Mouse (Mus musculus) C2C12 (cell line): ENCODE data around the gene Pcbp4. TPM values are rescaled to one million over a fixed set of nuclear protein-coding genes. Genes with fewer than 3 reads are reported as not detected.

Source experiments
- H3K27me3 ChIP-seq: one replicate; pipeline ENCODE4 v1.6.1; 2011; ENCODE audit not compliant: control insufficient read depth, insufficient read depth, insufficient read length
- H3K36me3 ChIP-seq: one replicate; pipeline ENCODE4 v1.6.1; 2011; ENCODE audit not compliant: control insufficient read depth, insufficient read depth
- H3K4me3 ChIP-seq: one replicate; pipeline ENCODE4 v1.5.1; 2011; ENCODE audit warnings: mild to moderate bottlenecking, control low read depth; ENCODE audit not compliant: poor library complexity, insufficient read depth, severe bottlenecking
- H3K79me2 ChIP-seq: one replicate; pipeline ENCODE4 v1.6.1; 2011; ENCODE audit not compliant: control insufficient read depth, insufficient read depth
- H3K79me3 ChIP-seq: one replicate; pipeline ENCODE4 v1.6.1; 2011; ENCODE audit warnings: low read depth, control low read depth
- H3ac ChIP-seq: one replicate; pipeline ENCODE3; 2011; ENCODE audit warnings: low read depth; ENCODE audit not compliant: control insufficient read depth, insufficient read length
- CEBPB ChIP-seq: IDR thresholded peaks from one replicate; pipeline ENCODE4 v1.6.1; 2011; ENCODE audit warnings: low read depth, mild to moderate bottlenecking, control low read depth, moderate library complexity
- CTCF ChIP-seq: IDR thresholded peaks from one replicate; pipeline ENCODE4 v1.5.1; 2011; ENCODE audit not compliant: control insufficient read depth, insufficient read depth, insufficient read length
- FOSL1 ChIP-seq: IDR thresholded peaks from one replicate; pipeline ENCODE4 v1.8.0; 2011; ENCODE audit warnings: mild to moderate bottlenecking, low read length; ENCODE audit not compliant: poor library complexity, insufficient read depth, severe bottlenecking
- MAX ChIP-seq: IDR thresholded peaks from one replicate; pipeline ENCODE4 v1.6.1; 2011; ENCODE audit warnings: mild to moderate bottlenecking, control low read depth
- MYOD1 ChIP-seq: IDR thresholded peaks from one replicate; pipeline ENCODE4 v1.6.1; 2011; ENCODE audit warnings: low read depth; ENCODE audit not compliant: control insufficient read depth, insufficient read length
- MYOG ChIP-seq: IDR thresholded peaks from one replicate; pipeline ENCODE4 v1.6.1; 2011; ENCODE audit not compliant: control insufficient read depth, insufficient read length; ENCODE audit errors: extremely low read depth
- USF1 ChIP-seq: IDR thresholded peaks from one replicate; pipeline ENCODE4 v1.6.1; 2011; ENCODE audit warnings: low read depth, mild to moderate bottlenecking, control low read depth, moderate library complexity
- polyA plus RNA-seq: library from polyadenylated mRNA; unstranded; fragments of >200 nt; fragmentation: generic; extraction: Trizol; gene quantifications from one replicate; pipeline ENCODE4 v1.2.1, GENCODE M21; 2012; ENCODE audit warnings: missing spikeins

The Pcbp4 gene
- polyA plus RNA-seq, 1 experiment, result 294 TPM

DNA sequence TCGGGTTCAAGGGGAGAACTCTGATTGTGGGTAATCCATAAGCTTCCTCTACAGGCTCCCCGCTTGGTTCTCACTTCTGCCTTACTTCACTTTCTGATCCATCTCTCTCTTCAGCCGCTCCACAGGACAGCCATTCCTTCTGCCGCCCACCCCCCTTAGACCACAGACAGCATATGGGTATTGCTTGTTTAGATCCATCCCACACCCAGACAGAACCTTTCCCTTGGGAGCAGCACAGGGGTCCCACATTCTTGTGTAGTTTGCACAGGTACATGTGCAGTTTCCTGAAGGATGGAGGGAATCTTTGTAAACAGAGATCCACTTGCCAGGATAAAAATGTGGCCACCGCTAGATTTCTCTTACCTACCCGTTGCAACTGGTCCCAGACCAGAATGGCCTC is 740 bp upstream of the Pcbp4 start:
- no peak overlapping the region for H3K4me3 ChIP-seq
- peaks cover 36% of the 10 kb centered on the region for H3K79me2 ChIP-seq
- no peak overlapping the region for H3ac ChIP-seq
- TF ChIP-seq MAX (no peak), FOSL1 (no peak), MYOG (no peak), USF1 (no peak), CTCF (no peak), MYOD1 (no peak), CEBPB (no peak)
- no peaks in the 10 kb centered on the region for H3K27me3 ChIP-seq
- H3K36me3 ChIP-seq, result no peaks in the 10 kb centered on the region
- peaks cover 36% of the 10 kb centered on the region for H3K79me3 ChIP-seq

DNA sequence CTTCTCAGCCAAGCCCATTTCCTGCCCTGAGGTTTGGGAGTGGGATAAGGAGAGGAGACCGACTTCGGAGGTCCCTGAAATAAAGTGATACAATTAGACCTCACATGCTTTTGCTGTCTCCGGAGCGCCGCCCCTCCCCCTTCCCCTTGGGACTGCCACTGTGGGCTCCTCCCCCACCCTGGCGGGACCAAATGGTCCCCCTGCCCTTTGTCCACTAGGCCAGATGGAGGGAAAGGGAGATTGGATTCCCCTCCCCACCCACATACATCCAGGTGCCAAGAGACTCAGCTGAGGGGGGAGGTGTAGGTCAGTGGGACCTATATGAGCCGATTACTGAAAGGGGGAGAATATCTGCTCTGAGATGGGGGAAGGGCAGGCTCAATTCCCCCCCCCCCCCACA is 270 bp upstream of the Pcbp4 start:
- H3K79me3 ChIP-seq, result peaks cover 41% of the 10 kb centered on the region
- H3K79me2 ChIP-seq, result peaks cover 41% of the 10 kb centered on the region
- no peaks in the 10 kb centered on the region for H3K27me3 ChIP-seq
- TF ChIP-seq MAX (no peak), USF1 (no peak), MYOG (no peak), MYOD1 (no peak), FOSL1 (no peak), CTCF (no peak), CEBPB (no peak)
- no peak overlapping the region for H3ac ChIP-seq
- H3K4me3 ChIP-seq, result peak overlapping the region; percentile 63
- H3K36me3 ChIP-seq, result peaks cover under 1% of the 10 kb centered on the region

DNA sequence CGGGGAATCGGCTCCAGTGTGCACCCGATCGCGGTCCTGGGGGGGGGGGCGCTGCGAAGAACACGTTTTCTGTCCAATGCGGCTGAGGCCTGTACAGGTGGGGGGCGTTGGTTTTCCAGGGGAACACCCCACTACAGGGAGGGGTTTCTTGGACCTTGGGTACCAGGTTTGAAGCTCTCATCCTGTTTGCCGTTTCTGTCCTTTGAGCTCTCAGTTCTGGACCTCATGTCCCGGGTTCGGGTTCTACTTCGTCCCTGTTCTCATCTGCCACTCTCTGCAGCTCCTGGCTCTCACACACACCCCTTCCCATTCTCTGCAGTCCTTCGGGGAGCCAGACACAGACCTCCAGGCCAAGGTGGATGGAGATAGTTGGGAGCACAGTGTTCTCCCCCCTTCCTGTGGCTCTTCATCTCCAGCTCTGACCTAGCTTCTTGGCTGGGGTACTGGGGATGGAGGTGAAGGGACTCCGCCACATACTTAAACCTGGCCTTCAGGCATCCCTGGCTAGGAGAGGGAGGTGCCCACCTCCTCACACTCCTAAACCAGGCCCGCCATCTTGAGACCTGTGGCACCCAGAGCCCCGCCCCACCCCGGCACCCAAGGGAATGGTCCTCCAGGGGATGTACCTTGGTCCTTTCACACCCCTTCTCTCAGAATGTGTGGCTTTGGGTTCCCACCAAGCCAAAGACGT is 1.1 kb downstream of the Pcbp4 start:
- H3K36me3 ChIP-seq, result peaks cover 11% of the 10 kb centered on the region
- TF ChIP-seq MYOD1 (no peak), FOSL1 (no peak), CEBPB (no peak), CTCF (no peak), USF1 (no peak), MYOG (no peak), MAX (no peak)
- H3K4me3 ChIP-seq, result peak overlapping the region; percentile 63
- H3K79me2 ChIP-seq, result peaks cover 55% of the 10 kb centered on the region
- H3K27me3 ChIP-seq, result no peaks in the 10 kb centered on the region
- peaks cover 55% of the 10 kb centered on the region for H3K79me3 ChIP-seq
- H3ac ChIP-seq, result peak overlapping the region; percentile 85

DNA sequence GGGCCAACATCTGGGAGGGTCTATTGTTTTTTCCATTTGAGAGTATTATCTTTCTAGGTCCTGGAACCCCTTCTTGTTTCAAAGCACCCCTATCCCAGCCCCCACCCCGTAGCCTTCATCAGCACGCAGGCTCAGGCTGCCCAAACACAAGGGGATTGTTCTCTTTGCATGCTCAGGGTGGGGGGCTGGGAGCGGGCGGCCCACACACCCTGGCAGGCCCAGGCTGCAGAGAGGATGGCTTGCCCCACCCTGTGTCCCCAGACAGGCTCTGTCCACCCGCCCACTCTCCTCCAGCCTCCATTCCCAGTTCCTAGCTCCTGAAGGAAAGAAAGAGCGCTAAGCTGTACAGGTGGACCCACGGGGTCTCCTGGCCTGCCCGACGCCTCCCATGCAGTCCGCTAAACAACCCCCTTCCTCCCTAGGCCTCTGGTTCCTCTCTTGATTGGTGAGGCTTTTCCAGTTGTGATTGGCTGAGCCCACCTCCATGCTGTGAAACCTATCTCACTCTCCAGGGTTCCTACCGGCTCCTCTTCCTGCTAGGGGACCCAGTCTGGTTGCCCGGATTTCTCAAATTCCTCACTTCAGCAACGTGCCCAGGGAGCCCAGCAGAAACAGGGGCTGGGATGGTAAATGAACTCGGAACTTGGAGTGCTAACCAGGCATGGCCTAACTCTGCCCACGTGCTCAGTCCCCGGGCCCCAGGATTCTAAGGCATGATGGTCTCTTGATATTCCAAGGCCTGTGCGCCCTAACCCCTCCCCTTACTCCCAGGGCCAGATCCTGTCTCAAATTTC is 2.0 kb downstream of the Pcbp4 start:
- Histone ChIP-seq H3K79me2 (peaks cover 63% of the 10 kb centered on the region), H3K4me3 (peak overlapping the region; percentile 63), H3K79me3 (peaks cover 58% of the 10 kb centered on the region), H3K36me3 (peaks cover 20% of the 10 kb centered on the region), H3ac (peak overlapping the region; percentile 85), H3K27me3 (no peaks in the 10 kb centered on the region)
- TF ChIP-seq MAX, result peak; percentile 69
- TF ChIP-seq USF1, result peak; percentile 61
- TF ChIP-seq FOSL1, result no peak

DNA sequence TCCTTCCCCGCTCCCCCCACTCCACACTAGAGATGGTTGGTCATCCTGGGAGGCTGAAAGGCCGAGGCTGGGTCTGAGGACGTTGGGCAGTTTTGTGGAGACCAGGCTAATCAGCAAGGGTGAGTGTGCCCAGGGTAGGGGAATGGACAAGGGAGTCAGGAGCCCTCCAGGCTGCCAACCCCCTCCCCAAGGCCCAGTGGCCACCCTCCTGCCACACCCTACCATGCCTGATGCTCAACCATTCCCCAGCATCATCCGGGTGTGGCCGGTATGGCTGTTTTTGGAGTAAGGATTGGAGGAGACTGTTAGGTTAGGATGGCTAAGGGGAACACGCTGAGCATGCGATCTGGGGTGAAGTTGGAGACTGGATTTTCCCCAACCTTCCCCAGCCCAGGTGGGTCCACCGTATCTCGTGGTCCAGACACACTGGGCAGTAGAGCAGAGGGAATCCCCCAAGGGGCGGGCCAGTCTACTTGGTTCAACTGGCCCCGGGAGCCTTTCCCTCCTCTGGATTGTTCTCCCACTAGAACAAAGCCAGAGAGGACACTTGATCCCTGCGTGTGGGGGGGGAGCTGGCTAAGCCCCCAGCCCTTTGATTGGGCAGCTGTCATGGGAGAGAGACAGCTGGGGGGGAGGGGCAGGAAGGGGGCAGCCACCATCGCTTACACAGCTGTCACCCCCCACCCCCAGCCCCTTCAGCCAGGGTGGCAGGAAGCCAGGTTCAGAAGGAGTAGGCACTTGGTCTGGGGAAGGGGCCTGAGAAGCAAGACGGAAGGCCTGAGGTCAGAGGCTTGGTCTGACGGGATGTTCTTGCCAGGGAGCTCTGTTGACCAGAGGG is 3.5 kb downstream of the Pcbp4 start:
- peak overlapping the region; percentile 24 for H3K4me3 ChIP-seq
- peak overlapping the region; percentile 1 for H3ac ChIP-seq
- peak; percentile 52 for TF ChIP-seq MYOD1
- TF ChIP-seq MAX, result no peak
- peaks cover 59% of the 10 kb centered on the region for H3K79me3 ChIP-seq
- peaks cover 31% of the 10 kb centered on the region for H3K36me3 ChIP-seq
- H3K79me2 ChIP-seq, result peaks cover 72% of the 10 kb centered on the region
- no peaks in the 10 kb centered on the region for H3K27me3 ChIP-seq
